Mouse (Mus musculus) ES-Bruce4 (cell line): ENCODE measurements around the gene Rnf216. TPM values are rescaled to one million over a fixed set of nuclear protein-coding genes. Genes with fewer than 3 reads are reported as not detected.

Experiments used
- H3K27ac ChIP-seq: 2 replicates; pipeline ENCODE4 v1.5.1; 2012; ENCODE audit warnings: low read length, inconsistent platforms; ENCODE audit not compliant: insufficient read depth
- H3K27me3 ChIP-seq: 2 replicates; pipeline ENCODE4 v1.6.1; 2012; ENCODE audit warnings: mild to moderate bottlenecking, low read length, inconsistent platforms; ENCODE audit not compliant: control insufficient read depth, poor library complexity, insufficient read depth, severe bottlenecking
- H3K36me3 ChIP-seq: 2 replicates; pipeline ENCODE4 v1.6.1; 2012; ENCODE audit warnings: inconsistent platforms, mild to moderate bottlenecking, low read length, moderate library complexity; ENCODE audit not compliant: control insufficient read depth, poor library complexity, insufficient read depth, severe bottlenecking
- H3K4me1 ChIP-seq: one replicate; pipeline ENCODE4 v1.8.1; 2011; ENCODE audit warnings: low read length; ENCODE audit not compliant: control insufficient read depth, insufficient read depth
- H3K4me3 ChIP-seq: 2 replicates; pipeline ENCODE4 v1.5.1; 2011; ENCODE audit warnings: low read depth, mild to moderate bottlenecking, low read length
- H3K9ac ChIP-seq: 2 replicates; pipeline ENCODE4 v1.6.1; 2012; ENCODE audit warnings: low read depth, mild to moderate bottlenecking, inconsistent platforms; ENCODE audit not compliant: poor library complexity, severe bottlenecking
- H3K9me3 ChIP-seq: replicated peaks from 2 replicates; pipeline ENCODE4 v1.6.1; 2012; ENCODE audit warnings: mild to moderate bottlenecking, low read length, inconsistent platforms; ENCODE audit not compliant: control insufficient read depth, poor library complexity, insufficient read depth, severe bottlenecking
- CTCF ChIP-seq: IDR thresholded peaks from one replicate; pipeline ENCODE4 v1.8.1; 2011; ENCODE audit warnings: low read depth, low read length
- EP300 ChIP-seq: IDR thresholded peaks from 2 replicates; pipeline ENCODE4 v1.6.1; 2011; ENCODE audit warnings: low read depth, low read length; ENCODE audit not compliant: insufficient read depth
- POLR2A ChIP-seq: IDR thresholded peaks from one replicate; pipeline ENCODE4 v1.8.1; 2011; ENCODE audit warnings: low read length; ENCODE audit not compliant: insufficient read depth
- polyA plus RNA-seq: library from polyadenylated mRNA; stranded (reverse); fragments of >200 nt; gene quantifications from 2 replicates; pipeline ENCODE4 v1.2.4, GENCODE M21; 2011; ENCODE audit warnings: low read depth; ENCODE audit not compliant: missing spikeins, insufficient read depth, insufficient read length

Gene Rnf216
- polyA plus RNA-seq, 1 experiment, result 51.6 TPM

GRCm38 (mm10) chr5:143068382-143068781, 44.4 kb downstream of the Rnf216 start:
- Histone ChIP-seq H3K9me3 (peaks cover 13% of the 10 kb centered on the region), H3K27ac (no peak overlapping the region), H3K36me3 (peaks cover 44% of the 10 kb centered on the region), H3K9ac (no peak overlapping the region), H3K27me3 (no peaks in the 10 kb centered on the region), H3K4me1 (no peaks in the 10 kb centered on the region), H3K4me3 (no peak overlapping the region)
- TF ChIP-seq EP300 (no peak), POLR2A (no peak), CTCF (no peak)

DNA sequence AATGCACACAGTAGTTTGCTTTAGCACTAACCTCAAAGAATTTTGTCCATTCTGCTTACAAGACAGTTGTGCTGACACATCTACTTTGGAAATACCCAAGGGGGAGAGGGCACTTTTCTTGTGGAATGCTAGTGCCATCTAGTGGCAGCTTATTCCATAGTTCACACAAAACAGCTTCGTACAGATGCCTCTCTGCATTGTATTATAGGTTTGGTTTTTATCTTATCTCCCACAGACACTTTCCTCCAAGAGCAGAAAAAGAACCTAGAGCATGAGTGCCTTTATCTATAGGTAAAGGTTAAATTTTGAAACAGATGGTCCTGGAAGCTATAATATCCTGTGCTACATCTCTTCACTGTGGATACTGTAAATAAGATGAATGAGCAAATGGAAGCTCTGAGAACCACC, 46.2 kb downstream of the Rnf216 start:
- Histone ChIP-seq H3K4me1 (no peaks in the 10 kb centered on the region), H3K9ac (no peak overlapping the region), H3K27me3 (no peaks in the 10 kb centered on the region), H3K9me3 (no peaks in the 10 kb centered on the region; the same call in 1 of the 2 replicates), H3K4me3 (no peak overlapping the region), H3K36me3 (peaks cover 39% of the 10 kb centered on the region), H3K27ac (no peak overlapping the region)
- TF ChIP-seq EP300 (no peak), POLR2A (no peak), CTCF (peak; percentile 22)

DNA sequence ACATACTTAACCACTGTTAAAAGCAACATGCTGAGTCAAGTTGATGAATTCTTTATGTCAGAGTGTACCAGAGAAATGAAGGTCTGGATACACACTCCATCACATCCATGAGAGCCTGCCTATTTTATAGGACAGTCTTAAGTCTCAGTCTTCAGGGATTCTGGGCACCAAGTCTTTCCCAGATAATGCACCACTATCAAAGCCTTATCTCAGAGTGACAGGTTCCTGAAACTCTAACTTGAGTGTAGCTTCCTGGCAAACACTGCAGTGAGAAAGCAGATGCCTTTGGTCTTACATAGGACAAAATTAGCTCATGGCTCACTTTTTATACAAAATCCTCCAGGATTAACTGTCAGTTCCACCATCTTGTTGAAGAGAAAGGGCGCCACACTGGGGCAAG, 46.7 kb downstream of the Rnf216 start:
- Histone ChIP-seq H3K27me3 (no peaks in the 10 kb centered on the region), H3K27ac (no peak overlapping the region), H3K4me3 (no peak overlapping the region), H3K9ac (no peak overlapping the region), H3K9me3 (no peaks in the 10 kb centered on the region; the same call in 1 of the 2 replicates), H3K36me3 (peaks cover 39% of the 10 kb centered on the region), H3K4me1 (no peaks in the 10 kb centered on the region)
- no peak for TF ChIP-seq POLR2A
- no peak for TF ChIP-seq EP300
- no peak for TF ChIP-seq CTCF

- H3K9me3 ChIP-seq, result no peaks in the 10 kb centered on the region
- no peaks in the 10 kb centered on the region for H3K27me3 ChIP-seq
- no peak overlapping the region for H3K4me3 ChIP-seq
- peaks cover 39% of the 10 kb centered on the region for H3K36me3 ChIP-seq
- no peak overlapping the region for H3K9ac ChIP-seq
- no peak for TF ChIP-seq EP300
- TF ChIP-seq POLR2A, result no peak
- no peak for TF ChIP-seq CTCF
- H3K27ac ChIP-seq, result no peak overlapping the region
- H3K4me1 ChIP-seq, result no peaks in the 10 kb centered on the region
These were observed 47.6 kb downstream of the Rnf216 start for GRCm38 (mm10) chr5:143065230-143065629.

DNA sequence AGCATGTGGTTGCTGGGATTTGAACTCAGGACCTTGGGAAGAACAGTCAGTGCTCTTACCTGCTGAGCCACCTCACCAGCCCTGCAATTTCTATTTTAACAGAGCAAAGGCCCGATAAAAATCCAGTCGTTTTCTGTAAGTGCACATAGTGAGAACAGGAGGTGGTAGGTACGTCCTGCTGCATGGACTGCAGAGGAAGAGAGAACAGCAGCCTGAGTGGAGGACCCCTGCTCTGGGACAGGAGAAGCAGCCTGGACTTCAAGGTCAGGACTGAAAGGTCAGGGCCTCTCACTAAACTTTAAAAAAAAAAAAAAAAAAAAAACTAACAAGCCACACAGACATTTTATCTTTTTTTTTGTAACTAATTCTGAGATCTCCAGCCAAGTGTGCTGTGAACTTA, 50.5 kb downstream of the Rnf216 start:
- no peak overlapping the region for H3K9ac ChIP-seq
- H3K27me3 ChIP-seq, result no peaks in the 10 kb centered on the region
- peaks cover 28% of the 10 kb centered on the region for H3K36me3 ChIP-seq
- TF ChIP-seq POLR2A, result no peak
- no peak for TF ChIP-seq CTCF
- no peak for TF ChIP-seq EP300
- H3K4me1 ChIP-seq, result peaks cover 2% of the 10 kb centered on the region
- H3K4me3 ChIP-seq, result no peak overlapping the region
- H3K27ac ChIP-seq, result no peak overlapping the region
- no peaks in the 10 kb centered on the region for H3K9me3 ChIP-seq

- Histone ChIP-seq H3K9ac (no peak overlapping the region), H3K9me3 (no peaks in the 10 kb centered on the region), H3K4me1 (peaks cover 2% of the 10 kb centered on the region), H3K4me3 (no peak overlapping the region), H3K27ac (no peak overlapping the region), H3K27me3 (no peaks in the 10 kb centered on the region), H3K36me3 (peaks cover 30% of the 10 kb centered on the region)
- TF ChIP-seq CTCF (no peak), POLR2A (no peak), EP300 (no peak)
These were observed 51.3 kb downstream of the Rnf216 start for GRCm38 (mm10) chr5:143061511-143061910.
